Mouse (Mus musculus): ENCODE results near the gene Hist1h4j.

- TF ChIP-seq CTCF (conservative IDR thresholded peaks at IDR 0.05 in 1 of 2, IDR thresholded peaks at IDR 0.05 in 1 of 2; ENCODE audit: low read depth in 2 of 2, low read length in 2 of 2) (no peak), ZKSCAN1 (IDR thresholded peaks at IDR 0.05; ENCODE audit: borderline replicate concordance, low read depth, low read length) (no peak), CHD1 (IDR thresholded peaks at IDR 0.05; ENCODE audit: low read depth, low read length) (peak; percentile 73; the same call in 1 of the 2 replicates), POLR2AphosphoS2 (IDR thresholded peaks at IDR 0.05; ENCODE audit: low read depth, low read length) (peak; percentile 98), TCF12 (IDR thresholded peaks at IDR 0.05; ENCODE audit: low read depth, low read length) (no peak), POLR2A (IDR thresholded peaks at IDR 0.05; ENCODE audit: low read depth, low read length) (peak; percentile 87), USF1 (IDR thresholded peaks at IDR 0.05; ENCODE audit: low read depth, low read length) (no peak), TBP (conservative IDR thresholded peaks at IDR 0.05; ENCODE audit: low read depth, low read length) (peak; percentile 55; the same call in 1 of the 2 replicates)
Measured at GRCm38 (mm10) chr13:21715131-21715863, 19.6 kb upstream of the Hist1h4j start.

All from CH12.LX (cell line).